Mouse (Mus musculus) ES-E14 (cell line): Measurements from ENCODE around the gene Hdac7. TPM values are rescaled to one million over a fixed set of nuclear protein-coding genes. Genes with fewer than 3 reads are reported as not detected.

Experiments
- DNase-seq: peaks from one replicate; pipeline ENCODE4 v3.0.0-alpha.2; 2013; ENCODE audit warnings: low read depth, low spot score
- H3K27ac ChIP-seq: 2 replicates; pipeline ENCODE4 v1.5.1; 2012; ENCODE audit warnings: low read depth, mild to moderate bottlenecking, low read length, moderate library complexity, mixed read lengths; ENCODE audit not compliant: poor library complexity, insufficient read depth, severe bottlenecking
- H3K36me3 ChIP-seq: 2 replicates; pipeline ENCODE4 v1.6.1; 2012; ENCODE audit warnings: mild to moderate bottlenecking, low read length, moderate library complexity, mixed read lengths; ENCODE audit not compliant: control insufficient read depth, poor library complexity, insufficient read depth, severe bottlenecking
- H3K4me1 ChIP-seq, 2 experiments: fragments of 150-350 bp in 1 of 2; sonication (generic) in 1 of 2; 2 replicates each; pipeline ENCODE4 v1.6.1; 2012; ENCODE audit warnings: low read length in 2 of 2, mild to moderate bottlenecking in 1 of 2, mixed read lengths in 1 of 2; ENCODE audit not compliant: control insufficient read depth in 2 of 2, insufficient read depth in 2 of 2, poor library complexity in 1 of 2
- H3K4me3 ChIP-seq, 2 experiments: fragments of 150-350 bp in 1 of 2; sonication (generic) in 1 of 2; 2 replicates each; pipeline ENCODE4 v1.5.1; 2012; ENCODE audit warnings: low read length in 2 of 2, low read depth in 1 of 2, mild to moderate bottlenecking in 1 of 2, mixed read lengths in 1 of 2; ENCODE audit not compliant: insufficient read depth in 1 of 2, poor library complexity in 1 of 2, severe bottlenecking in 1 of 2
- H3K9ac ChIP-seq: 2 replicates; pipeline ENCODE4 v1.6.1; 2012; ENCODE audit warnings: low read depth, mild to moderate bottlenecking, low read length, mixed read lengths; ENCODE audit not compliant: poor library complexity, insufficient read depth, severe bottlenecking
- H3K9me3 ChIP-seq: fragments of 150-350 bp; sonication (generic); 2 replicates; pipeline ENCODE4 v1.6.1; 2012; ENCODE audit warnings: low read depth, mild to moderate bottlenecking, low read length; ENCODE audit not compliant: control insufficient read depth, insufficient read depth
- CHD2 ChIP-seq: IDR thresholded peaks from 2 replicates; pipeline ENCODE4 v1.6.1; 2014; ENCODE audit warnings: mild to moderate bottlenecking, low read depth, low read length, inconsistent platforms
- HCFC1 ChIP-seq: IDR thresholded peaks from 2 replicates; pipeline ENCODE4 v1.6.1; 2012; ENCODE audit warnings: low read length, inconsistent platforms, borderline replicate concordance; ENCODE audit not compliant: insufficient read depth
- MAFK ChIP-seq: IDR thresholded peaks from 2 replicates; pipeline ENCODE4 v1.6.1; 2014; ENCODE audit warnings: mild to moderate bottlenecking, low read depth, low read length, inconsistent platforms; ENCODE audit not compliant: insufficient read depth
- ZC3H11A ChIP-seq: IDR thresholded peaks from 2 replicates; pipeline ENCODE4 v1.6.1; 2012; ENCODE audit warnings: low read depth, mild to moderate bottlenecking, inconsistent platforms, low read length, borderline replicate concordance
- ZNF384 ChIP-seq: IDR thresholded peaks from 2 replicates; pipeline ENCODE4 v1.6.1; 2012; ENCODE audit warnings: low read depth, low read length, inconsistent platforms
- in situ Hi-C, 2 experiments: fragments of 600-800 bp; cut with MboI; formaldehyde crosslinking; loops; one replicate each; pipeline ENCODE4 v1.15.1; 2025; ENCODE audit warnings: low sequenced_read_pairs in 2 of 2, inconsistent platforms in 1 of 2; ENCODE audit not compliant: unreplicated experiment in 2 of 2
- total RNA-seq: library from RNA; depleted of rRNA; stranded (reverse); fragments of 300-350 nt; gene quantifications from 2 replicates; pipeline ENCODE4 v1.2.3, GENCODE M21; 2012

Gene Hdac7
- total RNA-seq, 1 experiment, result 7.4 TPM

GRCm38 (mm10) chr15:97839012-97839411 is 5.3 kb downstream of the Hdac7 start:
- H3K4me3 ChIP-seq, result no peak overlapping the region
- in situ Hi-C loops, result no loop called here
- H3K9me3 ChIP-seq, result no peaks in the 10 kb centered on the region
- no peak overlapping the region for H3K9ac ChIP-seq
- H3K36me3 ChIP-seq, result no peaks in the 10 kb centered on the region
- DNase-seq, result no peak
- TF ChIP-seq CHD2 (no peak), ZC3H11A (no peak), ZNF384 (no peak), HCFC1 (no peak), MAFK (no peak)
- peaks cover 2 to 21% of the 10 kb centered on the region in 2 experiments; a peak in 2 of 4 replicates for H3K4me1 ChIP-seq
- H3K27ac ChIP-seq, result no peak overlapping the region

- DNase-seq, result no peak
- Histone ChIP-seq H3K4me1 (peaks cover 2 to 21% of the 10 kb centered on the region in 2 experiments; a peak in 2 of 4 replicates), H3K36me3 (no peaks in the 10 kb centered on the region), H3K9ac (no peak overlapping the region), H3K27ac (no peak overlapping the region), H3K4me3 (no peak overlapping the region), H3K9me3 (no peaks in the 10 kb centered on the region)
- TF ChIP-seq ZNF384 (no peak), CHD2 (no peak), HCFC1 (no peak), ZC3H11A (no peak), MAFK (no peak)
- in situ Hi-C loops, result no loop called here
Measured at GRCm38 (mm10) chr15:97838395-97838794, 5.9 kb downstream of the Hdac7 start.

GRCm38 (mm10) chr15:97837491-97838061 is 6.7 kb downstream of the Hdac7 start:
- no peak overlapping the region for H3K9ac ChIP-seq
- H3K4me3 ChIP-seq, result no peak overlapping the region
- peaks cover 2 to 19% of the 10 kb centered on the region in 2 experiments; a peak in 2 of 4 replicates for H3K4me1 ChIP-seq
- no peak for TF ChIP-seq HCFC1
- no peak for TF ChIP-seq ZNF384
- TF ChIP-seq MAFK, result no peak
- TF ChIP-seq CHD2, result no peak
- no peak for TF ChIP-seq ZC3H11A
- in situ Hi-C loops, result no loop called here
- no peak for DNase-seq
- no peaks in the 10 kb centered on the region for H3K36me3 ChIP-seq
- H3K9me3 ChIP-seq, result no peaks in the 10 kb centered on the region
- H3K27ac ChIP-seq, result no peak overlapping the region

GRCm38 (mm10) chr15:97836894-97837247 is 7.4 kb downstream of the Hdac7 start:
- H3K9me3 ChIP-seq, result no peaks in the 10 kb centered on the region
- no peak for DNase-seq
- in situ Hi-C loops, result no loop called here
- no peaks in the 10 kb centered on the region for H3K36me3 ChIP-seq
- peaks cover 2 to 19% of the 10 kb centered on the region in 2 experiments; a peak in 2 of 4 replicates for H3K4me1 ChIP-seq
- TF ChIP-seq HCFC1 (no peak), ZC3H11A (no peak), CHD2 (no peak), ZNF384 (no peak), MAFK (no peak)
- no peak overlapping the region for H3K9ac ChIP-seq
- no peak overlapping the region for H3K27ac ChIP-seq
- H3K4me3 ChIP-seq, result no peak overlapping the region
